ENCODE assay signal across 16 mouse cellular contexts in the genomic region with DNA sequence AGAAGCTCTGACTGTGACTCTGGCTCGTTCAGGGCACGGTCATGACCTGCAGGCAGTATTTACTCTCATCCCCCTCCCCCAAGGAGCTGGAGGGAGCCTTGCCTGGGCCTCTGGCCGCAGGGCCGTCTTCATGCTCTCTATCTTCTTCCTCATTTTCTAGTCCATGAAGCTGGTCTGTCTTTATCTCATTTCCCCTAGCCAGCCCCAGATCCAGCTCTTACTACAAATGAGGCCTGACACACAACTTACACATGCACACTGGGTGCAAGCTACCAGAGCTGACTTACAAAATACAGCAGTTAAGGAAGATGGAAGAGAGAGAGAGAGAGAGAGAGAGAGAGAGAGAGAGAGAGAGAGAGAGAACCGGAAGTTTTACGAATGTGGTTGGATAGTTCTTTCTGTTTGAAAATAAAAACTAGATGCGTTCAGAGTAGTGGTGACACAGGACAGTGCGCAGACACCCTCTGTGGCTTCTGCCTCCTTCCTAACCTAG. TPM values are rescaled to one million over a fixed set of nuclear protein-coding genes. Genes with fewer than 3 reads are reported as not detected.
A peak's percentile ranks its signal among the peaks of the same experiment; 100 is the strongest.
DNase-seq lines count a peak whose midpoint lies in the region; ATAC-seq lines count a peak whose summit lies in the region.
"Had no signal": no experiment of that assay in that cellular context is flagged by ENCODE, and none has a peak within 500 bp of the region (broad histone marks: within the 10 kb centered on the region; RNA-seq: fewer than 3 reads in every experiment).

No protein-coding gene starts in this region.

- H3K9ac ChIP-seq in liver, embryonic 16.5 days (ENCODE audit: low read depth, low read length): no peak overlapping the region
- H3K9ac ChIP-seq: forebrain, embryonic 12.5 days; hindbrain, embryonic 15.5 days; neural tube, embryonic 12.5 days had no signal

- ATAC-seq in CD4-positive, CD25-positive, alpha-beta regulatory T cell, adult 4 months: peak; percentile 61
- peak; percentile 46 for ATAC-seq in liver, embryonic 16.5 days (ENCODE audit: low read depth)

- peak overlapping the region; percentile 63 for H3K27ac ChIP-seq in liver, embryonic 16.5 days (ENCODE audit: low read length)
- H3K27ac ChIP-seq: forebrain, embryonic 12.5 days; hindbrain, embryonic 15.5 days; neural tube, embryonic 12.5 days had no signal

- no peaks in the 10 kb centered on the region for H3K36me3 ChIP-seq in liver, embryonic 16.5 days (ENCODE audit: control insufficient read depth, insufficient read depth)
- H3K36me3 ChIP-seq: forebrain, embryonic 12.5 days; hindbrain, embryonic 15.5 days; neural tube, embryonic 12.5 days had no signal

- H3K4me2 ChIP-seq in liver, embryonic 16.5 days (ENCODE audit: low read depth, low read length): no peak overlapping the region
- H3K4me2 ChIP-seq: forebrain, embryonic 12.5 days; hindbrain, embryonic 15.5 days; neural tube, embryonic 12.5 days had no signal

- H3K9me3 ChIP-seq in liver, embryonic 16.5 days (replicated peaks; ENCODE audit: control insufficient read depth, low read length): no peaks in the 10 kb centered on the region
- H3K9me3 ChIP-seq: forebrain, embryonic 12.5 days; hindbrain, embryonic 15.5 days; neural tube, embryonic 12.5 days had no signal

- H3K27me3 ChIP-seq in liver, embryonic 16.5 days (ENCODE audit: control insufficient read depth, insufficient read depth, low read depth, low read length): no peaks in the 10 kb centered on the region
- H3K27me3 ChIP-seq: forebrain, embryonic 12.5 days; hindbrain, embryonic 15.5 days; neural tube, embryonic 12.5 days had no signal

- H3K4me1 ChIP-seq in liver, embryonic 16.5 days (ENCODE audit: control insufficient read depth, low read depth, low read length): peaks cover 3% of the 10 kb centered on the region

- no peak overlapping the region for H3K4me3 ChIP-seq in liver, embryonic 16.5 days (ENCODE audit: low read depth, low read length)
- H3K4me3 ChIP-seq: forebrain, embryonic 12.5 days; hindbrain, embryonic 15.5 days; neural tube, embryonic 12.5 days had no signal

- WGBS in liver, embryonic 16.5 days (ENCODE audit: insufficient replicate concordance): 10% methylated on average over 8 of the region's 8 CpGs

- peak; percentile 80 for DNase-seq in A20 (ENCODE audit: low read depth, low spot score)
- peak; percentile 27 for DNase-seq in embryo, embryonic 9.5 days (ENCODE audit: extremely low spot score)
- DNase-seq in adrenal gland, postnatal 10 days: no peak
- no peak for DNase-seq in spleen, adult 18-20 months
- DNase-seq in cerebellum, postnatal 10 days: no peak
- DNase-seq in thymus, postnatal 36 days: no peak
- DNase-seq: heart, adult 11 months; lung, postnatal 36 days; right cerebral cortex, postnatal 4 days had no signal

RNA-seq across cellular contexts. Expression of gene Laptm5, which starts 10.6 kb away (rescaled TPM):
- polyA plus RNA-seq in CD4-positive, CD25-positive, alpha-beta regulatory T cell, adult 4 months (2017; shearing (Covaris generic)): 1,000 to 10,000 TPM; 1,726 to 2,325 TPM
- polyA plus RNA-seq in liver, embryonic 16.5 days (2015; fragmentation: Nextera tagmentation; extraction: Ambion mirVana): 78.1 and 91.2 TPM in 2 replicates
- 10 to 100 TPM; 24.6 to 30.4 TPM for total RNA-seq in adrenal gland, postnatal 10 days (2021)

RNA-seq across cellular contexts. Expression of gene Matn1, which starts 41.9 kb away (rescaled TPM):
- polyA plus RNA-seq in CD4-positive, CD25-positive, alpha-beta regulatory T cell, adult 4 months (2017; shearing (Covaris generic)): not detected
- 0.04 TPM in 1 of 2 replicates, not detected in the other for polyA plus RNA-seq in liver, embryonic 16.5 days (2015; fragmentation: Nextera tagmentation; extraction: Ambion mirVana)
- total RNA-seq in adrenal gland, postnatal 10 days (2021): not detected
- total RNA-seq: adrenal gland, postnatal 4 days had no signal
- polyA plus RNA-seq: large intestine, adult 2 months had no signal

Comparison
In these comparisons a context has a peak if more than half of its experiments do, and no peak if none do; other contexts are left out.
1. DNase-seq: peak in A20 (single experiment) and embryo, embryonic 9.5 days (single experiment); none in adrenal gland, postnatal 10 days (single experiment), spleen, adult 18-20 months (0 of 2), cerebellum, postnatal 10 days (0 of 2) and thymus, postnatal 36 days (0 of 2).
2. RNA of gene Laptm5, which starts 10.6 kb away (polyA plus RNA-seq): 1,726 to 2,325 TPM in CD4-positive, CD25-positive, alpha-beta regulatory T cell, adult 4 months; 78.1 to 91.2 TPM in liver, embryonic 16.5 days; every median in the first group is over 10 times any median in the second.